In genomic region chr2:84720718-84721117, GRCm38 (mm10) we compare ENCODE assay signal across 25 mouse cellular contexts. TPM values are rescaled to one million over a fixed set of nuclear protein-coding genes. Genes with fewer than 3 reads are reported as not detected.
"Had no signal": no experiment of that assay in that cellular context is flagged by ENCODE, and none has a peak within 500 bp of the region (broad histone marks: within the 10 kb centered on the region; RNA-seq: fewer than 3 reads in every experiment).

No protein-coding gene starts in this region.

- ATAC-seq: hindbrain, postnatal 0 days; intestine, embryonic 16.5 days had no signal

- DNase-seq: gastrocnemius, postnatal 14 days; gastrocnemius, postnatal 36 days; heart, adult 2 months; heart, postnatal 14 days; heart, postnatal 36 days; kidney, adult 11 months; kidney, adult 2 months; kidney, adult 9 months; kidney, postnatal 10 days; kidney, postnatal 25 days; kidney, postnatal 4 days; liver had no signal

- H3K27ac ChIP-seq: heart, adult 2 months; heart, embryonic 13.5 days; heart, embryonic 15.5 days; hindbrain, embryonic 13.5 days; hindbrain, embryonic 15.5 days; hindbrain, postnatal 0 days; layer of hippocampus, adult 2 months; left cerebral cortex, adult 2 months; limb, embryonic 10.5 days; limb, embryonic 12.5 days; liver, embryonic 12.5 days had no signal

- H3K4me3 ChIP-seq: heart, adult 2 months; heart, embryonic 13.5 days; heart, embryonic 15.5 days; hindbrain, embryonic 13.5 days; hindbrain, embryonic 15.5 days; layer of hippocampus, adult 2 months; left cerebral cortex, adult 2 months; limb, embryonic 10.5 days; limb, embryonic 12.5 days; liver, embryonic 12.5 days had no signal

- H3K4me1 ChIP-seq: limb, embryonic 12.5 days had no signal

- H3K9ac ChIP-seq: heart, embryonic 13.5 days; heart, embryonic 15.5 days; hindbrain, embryonic 13.5 days; hindbrain, embryonic 15.5 days; limb, embryonic 12.5 days; liver, embryonic 12.5 days had no signal

- H3K27me3 ChIP-seq: heart, embryonic 13.5 days; heart, embryonic 15.5 days; hindbrain, embryonic 13.5 days; hindbrain, embryonic 15.5 days; limb, embryonic 12.5 days; liver, embryonic 12.5 days had no signal

- H3K4me2 ChIP-seq: heart, embryonic 11.5 days; heart, embryonic 13.5 days; heart, embryonic 15.5 days; hindbrain, embryonic 13.5 days; hindbrain, embryonic 15.5 days; limb, embryonic 12.5 days; liver, embryonic 12.5 days had no signal

- H3K9me3 ChIP-seq: heart, embryonic 13.5 days; heart, embryonic 15.5 days; hindbrain, embryonic 13.5 days; hindbrain, embryonic 15.5 days; limb, embryonic 10.5 days; limb, embryonic 12.5 days; liver, embryonic 12.5 days had no signal

RNA-seq across cellular contexts. Expression of gene Gm19426, which starts 22.7 kb away (rescaled TPM):
- total RNA-seq: hematopoietic stem cell, adult 5-6 weeks had no signal
